Mouse (Mus musculus): ENCODE data around the gene Mrpl3. TPM values are rescaled to one million over a fixed set of nuclear protein-coding genes. Genes with fewer than 3 reads are reported as not detected.
A peak's percentile ranks its signal among the peaks of the same experiment; 100 is the strongest.
"Not testable (repeated sequence)": the region's sequence is repeated elsewhere in the genome, so short reads cannot be mapped to it uniquely, and the experiment has no call there.

The Mrpl3 gene
- 10 to 100 TPM; 79.0 to 92.6 TPM for total RNA-seq (2021)
- long read RNA-seq, experiment 1, transcript Mrpl3-201 (10 exons, 3,972 nt), result major isoform, 67 of 83 reads
- long read RNA-seq, experiment 1, transcript Mrpl3-205 (9 exons, 2,309 nt), result minor isoform, 7 of 83 reads
- long read RNA-seq, experiment 1, partial matches to known transcripts, result 5 of 83 reads
- long read RNA-seq, experiment 1, other reads (novel, unspliced or antisense), result 4 of 83 reads
- long read RNA-seq, experiment 2, transcript Mrpl3-201 (10 exons, 3,972 nt), result major isoform, 56 of 70 reads
- long read RNA-seq, experiment 2, partial matches to known transcripts, result 2 of 70 reads
- long read RNA-seq, experiment 2, other reads (novel, unspliced or antisense), result 8 of 70 reads

DNA sequence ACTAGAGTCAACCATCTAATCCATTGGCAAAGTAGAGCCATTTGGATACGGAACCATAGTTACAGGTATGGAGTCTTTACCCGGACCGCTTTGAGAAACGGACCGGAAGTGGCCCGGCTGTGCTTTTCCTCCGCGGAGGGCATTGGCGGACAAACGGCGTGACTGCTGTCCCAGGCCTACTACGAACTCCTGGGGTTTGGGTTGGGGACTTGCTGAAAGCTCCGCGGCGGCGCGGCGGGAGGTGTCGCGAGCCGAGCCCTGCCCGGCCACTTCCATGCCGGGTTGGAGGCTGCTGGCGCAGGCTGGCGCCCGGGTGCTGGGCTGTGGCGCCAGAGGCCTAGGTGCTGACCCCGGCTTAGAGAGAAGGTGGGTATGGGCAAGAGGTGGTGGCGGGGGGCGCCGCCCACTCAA, at the start of gene Mrpl3:
Mrpl3 (plus strand) TSS at position 93 of the 411 bp plus-strand sequence.
- peak; percentile 80 to 84 for DNase-seq (ENCODE audit: low spot score in 2 of 2)

DNA sequence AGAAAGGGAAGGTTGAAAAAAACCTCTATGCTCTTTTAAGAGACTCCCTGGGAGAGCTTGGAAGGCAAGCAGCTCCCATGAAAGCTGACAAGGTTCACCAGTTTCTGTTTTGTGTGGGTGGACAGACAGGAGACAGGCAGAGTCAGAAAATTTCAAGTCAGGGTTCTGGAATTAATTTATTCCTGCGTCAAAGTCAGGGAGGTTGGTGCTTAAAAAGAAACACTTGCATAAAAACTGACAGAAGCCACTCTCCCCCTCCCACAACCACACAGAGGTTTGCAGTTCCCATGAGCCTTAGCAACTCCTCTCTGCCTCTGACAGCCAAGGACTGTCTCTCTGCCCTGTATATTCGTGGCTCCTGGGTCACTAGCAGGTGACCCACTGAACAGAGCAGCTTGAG, 42.3 kb upstream of the Mrpl3 start:
- DNase-seq (ENCODE audit: low spot score in 2 of 2), result no peak

DNA sequence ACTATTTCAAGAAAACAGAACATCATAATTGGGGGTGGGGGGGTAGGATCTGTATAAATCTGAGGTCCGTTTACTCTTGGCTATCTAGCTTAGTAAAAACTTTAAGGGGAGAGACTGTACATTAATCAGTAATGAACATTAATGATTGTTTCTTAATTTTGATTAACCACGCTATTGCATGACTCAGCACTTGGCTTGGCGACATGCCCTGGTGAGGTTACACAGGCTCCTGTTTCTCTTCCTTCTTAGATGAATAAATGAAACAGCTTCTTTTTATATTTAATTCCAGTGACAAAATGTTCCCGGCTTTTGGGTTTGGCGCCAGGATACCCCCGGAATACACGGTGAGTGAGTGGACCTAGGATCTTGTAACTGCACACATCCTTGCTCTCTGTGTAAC, 34.9 kb upstream of the Mrpl3 start:
- no peak for DNase-seq (ENCODE audit: low spot score in 2 of 2)

DNA sequence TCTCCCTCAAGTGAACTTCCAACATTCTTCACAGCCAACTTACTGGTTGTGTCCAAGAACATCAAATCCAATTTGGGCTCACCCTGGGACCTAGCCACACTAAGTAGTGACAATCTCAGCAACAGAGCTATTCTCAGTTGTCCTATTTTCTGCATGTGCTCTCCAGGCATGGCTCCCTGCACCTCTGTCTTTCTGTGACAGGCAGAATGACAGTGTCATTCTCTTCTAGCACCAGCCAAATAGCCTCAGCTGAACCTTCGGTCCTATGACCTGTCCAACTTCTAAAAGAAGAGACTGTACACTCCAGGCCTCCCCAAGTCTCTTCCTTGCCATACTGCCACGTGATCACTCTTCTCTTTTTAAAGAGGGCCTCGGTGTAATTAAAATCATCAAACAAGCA, 24.7 kb upstream of the Mrpl3 start:
- DNase-seq (ENCODE audit: low spot score in 2 of 2), result no peak

DNA sequence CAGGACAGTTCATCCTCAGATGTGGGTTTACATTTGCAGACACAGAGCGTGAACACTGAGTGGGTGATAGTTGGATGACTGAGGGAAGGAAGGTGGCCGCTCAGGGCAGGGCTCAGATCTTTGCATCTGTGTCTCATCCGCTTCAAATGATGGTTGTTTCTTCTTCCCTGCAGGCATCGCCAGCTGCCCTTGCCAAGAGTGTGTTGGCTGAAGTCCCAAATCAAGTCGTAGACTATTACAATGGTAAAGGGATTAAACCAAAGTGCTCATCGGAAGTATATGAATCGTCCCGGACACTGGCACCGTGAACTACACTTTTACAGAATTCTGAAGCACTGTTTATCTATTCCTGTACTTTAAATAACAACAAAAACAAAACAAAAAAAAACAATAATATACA, 20.5 kb upstream of the Mrpl3 start:
- no peak for DNase-seq (ENCODE audit: low spot score in 2 of 2)

DNA sequence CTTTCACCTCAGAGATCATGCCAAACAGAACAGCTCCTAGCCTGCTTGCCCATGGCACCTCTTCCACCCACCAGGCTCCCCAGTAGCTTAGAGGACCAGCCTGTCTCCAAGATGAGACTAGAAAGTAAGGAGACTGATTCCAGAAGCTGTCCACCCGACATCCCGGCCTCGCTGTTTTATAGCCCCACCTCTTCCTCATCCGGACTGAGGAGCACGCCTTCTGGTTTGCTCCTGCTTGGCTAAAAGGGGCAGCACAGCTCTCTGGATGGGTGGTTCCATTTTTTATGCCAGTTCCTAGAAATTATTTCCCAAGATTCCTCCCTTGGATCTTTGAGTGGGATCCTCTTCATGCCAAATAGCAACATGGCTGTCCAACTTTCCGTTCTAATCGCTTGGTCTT, 19.4 kb upstream of the Mrpl3 start:
- DNase-seq (ENCODE audit: low spot score in 2 of 2), result no peak

DNA sequence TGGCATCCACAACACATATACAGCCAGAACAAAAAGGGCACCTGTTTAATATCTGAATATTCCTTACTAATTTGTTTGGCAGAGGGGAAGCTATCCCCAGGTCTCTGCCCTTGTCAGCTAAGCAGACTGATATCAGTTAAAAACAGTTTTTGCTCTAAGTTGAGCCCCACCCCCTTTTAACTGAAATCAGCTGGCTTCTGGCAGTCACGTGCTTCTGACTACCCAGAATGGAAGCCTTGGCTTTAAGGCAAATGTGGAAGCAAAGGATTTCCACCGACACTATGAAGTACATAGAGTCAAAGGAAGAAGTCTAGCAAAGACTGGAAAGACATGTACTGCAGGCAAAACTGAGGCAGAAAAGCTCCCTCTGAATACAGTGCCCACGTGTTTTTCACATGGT, 15.2 kb upstream of the Mrpl3 start:
- no peak for DNase-seq (ENCODE audit: low spot score in 2 of 2)

DNA sequence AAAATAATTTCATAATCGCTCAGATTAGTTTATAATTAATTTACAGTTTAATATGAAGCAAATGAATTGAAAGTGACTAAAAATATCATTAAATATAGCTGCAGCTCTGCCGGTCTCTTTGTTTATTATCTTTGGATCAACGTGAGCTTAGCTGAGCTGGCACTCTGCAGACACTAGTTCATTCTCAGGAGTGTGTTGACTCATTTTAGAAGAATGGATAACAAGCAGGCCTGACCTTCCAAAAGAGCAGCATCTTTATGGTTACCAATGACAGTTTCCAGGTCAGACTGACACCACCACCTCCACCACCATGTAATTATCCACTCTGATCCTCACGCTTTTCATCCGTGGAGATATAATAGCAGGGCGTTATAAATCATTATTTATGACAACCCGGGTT, 7.0 kb upstream of the Mrpl3 start:
- DNase-seq (ENCODE audit: low spot score in 2 of 2), result no peak

DNA sequence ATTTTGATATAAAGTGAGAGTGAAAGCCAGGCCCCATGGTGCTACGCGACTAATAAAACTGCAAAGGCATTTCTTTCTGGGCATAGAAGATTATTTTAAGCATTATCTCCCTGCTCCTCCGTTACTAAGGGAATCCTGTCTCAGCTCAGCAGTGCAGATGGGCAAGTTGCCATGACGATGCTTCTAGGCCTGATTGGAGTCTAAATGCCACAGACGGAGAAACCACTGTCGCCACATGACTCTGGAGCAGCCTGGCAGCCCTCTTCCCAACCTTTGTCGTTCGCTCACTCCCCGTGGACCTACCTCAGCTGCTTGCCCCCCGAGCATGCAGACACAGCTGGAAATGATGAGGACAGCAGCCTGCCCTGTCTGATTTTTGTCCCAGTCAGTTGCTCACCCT, 4.7 kb upstream of the Mrpl3 start:
- peak; percentile 65 to 70 for DNase-seq (ENCODE audit: low spot score in 2 of 2)

DNA sequence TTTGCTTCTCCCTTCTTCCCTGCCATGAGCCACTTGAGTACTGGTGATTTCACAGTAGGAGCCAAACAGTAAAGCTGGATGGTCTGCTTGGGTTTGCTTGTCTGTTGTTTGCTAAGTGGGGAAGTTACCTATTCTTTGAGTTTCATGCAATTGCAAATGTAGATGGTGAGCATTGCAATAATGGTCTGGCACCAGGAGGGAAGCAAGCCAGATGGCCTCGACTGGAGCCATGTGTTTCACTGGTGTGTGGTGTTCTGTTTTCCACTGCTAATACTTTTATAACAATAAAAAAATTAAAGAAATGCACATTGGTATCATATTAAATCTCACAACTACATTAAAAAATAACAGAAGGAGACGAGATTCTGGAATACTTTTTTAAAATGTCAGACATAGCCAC, 3.4 kb upstream of the Mrpl3 start:
- DNase-seq (ENCODE audit: low spot score in 2 of 2), result no peak

DNA sequence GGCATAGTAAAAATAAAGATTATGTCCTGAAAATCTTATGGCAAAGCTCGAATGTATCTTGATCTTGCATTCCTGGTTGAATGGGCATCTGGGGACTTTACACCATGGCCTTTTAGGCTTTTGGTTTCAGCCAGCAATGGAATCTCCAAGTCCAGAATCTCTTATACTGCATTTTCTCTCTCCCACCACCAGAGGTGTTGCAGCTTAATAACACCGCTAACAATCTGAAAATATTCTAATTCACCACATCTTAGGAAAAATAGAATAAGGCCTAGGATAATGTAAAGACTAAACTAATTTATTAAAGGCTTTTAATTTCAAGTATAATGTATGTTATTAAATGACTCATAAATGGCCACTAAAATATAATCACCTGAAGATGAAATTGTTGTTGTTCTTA, 2.8 kb upstream of the Mrpl3 start:
- DNase-seq (ENCODE audit: low spot score in 2 of 2), result no peak

DNA sequence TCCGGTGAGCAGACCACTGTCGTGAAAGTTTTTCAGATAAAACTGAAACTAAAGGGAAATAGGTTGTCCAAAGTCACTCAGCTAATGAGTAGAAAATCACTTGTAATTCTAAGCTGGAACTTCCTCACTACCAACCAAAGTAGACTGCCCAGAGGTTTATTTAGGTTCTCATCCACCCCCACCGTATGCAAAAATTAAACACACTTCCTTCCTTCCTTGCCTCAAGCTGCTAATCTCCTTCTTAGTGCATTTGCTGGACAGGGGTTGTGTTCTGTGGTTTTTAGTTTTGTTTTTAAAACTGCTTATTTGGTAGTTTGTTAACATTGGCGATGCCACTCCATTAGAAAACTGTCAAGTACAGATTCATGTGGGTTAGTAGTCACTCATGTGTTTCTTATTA, 773 bp downstream of the Mrpl3 start:
- no peak for DNase-seq (ENCODE audit: low spot score in 2 of 2)

DNA sequence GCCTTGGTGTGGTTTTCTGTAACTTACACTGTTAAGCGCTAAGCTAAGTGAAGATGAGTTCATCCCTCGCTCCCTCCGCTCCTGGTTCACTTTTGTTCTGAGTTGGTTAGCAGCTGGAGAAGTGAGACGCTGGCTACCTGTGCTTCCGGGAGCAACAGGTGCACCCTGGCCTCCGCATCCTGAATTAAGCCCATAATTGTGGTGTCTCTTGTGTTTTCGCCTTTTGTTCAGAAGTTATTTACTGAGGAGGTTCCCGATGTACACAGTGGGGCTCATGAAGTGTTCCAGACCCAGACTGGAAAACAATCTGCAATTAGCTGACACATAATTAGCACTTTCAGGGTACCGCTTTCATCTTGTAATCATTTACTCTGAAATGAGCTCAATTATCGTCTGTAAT, 16.1 kb downstream of the Mrpl3 start:
- no peak for DNase-seq (ENCODE audit: low spot score in 2 of 2)

DNA sequence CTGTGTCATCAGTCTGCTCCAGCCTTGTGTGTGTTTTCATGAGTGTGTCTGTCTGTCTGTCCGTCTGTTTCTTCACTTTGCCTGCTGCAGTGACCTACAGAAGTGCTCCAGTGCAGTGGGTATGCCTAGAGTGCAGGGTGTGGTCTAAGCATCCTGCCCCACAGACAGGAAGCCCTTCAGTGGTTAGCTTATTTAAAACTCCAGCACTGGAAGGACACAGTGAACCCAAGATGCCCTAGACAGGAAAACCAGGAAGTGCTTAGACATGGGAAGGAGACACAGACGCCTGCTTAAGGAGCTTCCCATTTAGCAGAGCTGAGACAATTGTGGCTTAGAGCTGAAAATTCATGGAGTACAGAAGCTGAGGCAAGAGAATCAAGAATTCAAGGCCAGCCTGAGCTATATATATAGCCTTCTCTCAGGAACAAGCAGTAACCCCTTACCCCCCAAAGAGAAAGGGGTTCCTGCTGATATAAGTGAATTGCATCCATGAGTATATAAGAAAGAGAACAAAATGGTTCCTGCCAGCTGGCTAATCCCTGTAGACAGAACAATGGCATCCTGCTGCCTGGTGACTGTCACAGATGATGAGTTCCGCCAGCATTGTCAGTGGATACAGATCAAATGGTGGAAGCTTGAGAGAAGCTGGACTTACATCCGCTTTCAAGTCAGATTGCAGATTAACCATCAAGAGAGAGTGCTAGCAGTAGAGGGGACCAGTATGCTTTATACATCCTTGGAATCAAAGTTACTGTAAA, 20.1 kb downstream of the Mrpl3 start:
- DNase-seq (ENCODE audit: low spot score in 2 of 2), result no peak

DNA sequence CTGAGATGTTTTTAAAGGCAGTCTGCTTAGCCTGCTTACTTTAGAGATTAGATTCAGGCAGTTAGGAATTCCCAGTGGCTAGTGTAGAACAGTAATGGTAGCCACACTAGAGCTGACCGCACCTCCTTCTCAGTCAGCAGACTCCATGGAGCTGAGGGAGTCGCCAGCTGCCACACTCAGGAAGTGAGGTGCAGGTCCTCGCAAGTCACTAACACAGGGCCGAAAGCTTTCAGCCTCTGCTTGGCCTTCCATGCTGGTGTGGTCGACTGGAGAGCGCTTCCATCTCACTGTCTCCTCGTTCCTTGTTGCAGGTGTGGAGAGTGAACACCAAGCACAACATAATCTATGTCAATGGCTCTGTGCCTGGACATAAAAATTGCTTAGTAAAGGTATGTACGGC, 21.8 kb downstream of the Mrpl3 start:
- DNase-seq (ENCODE audit: low spot score in 2 of 2), result no peak

DNA sequence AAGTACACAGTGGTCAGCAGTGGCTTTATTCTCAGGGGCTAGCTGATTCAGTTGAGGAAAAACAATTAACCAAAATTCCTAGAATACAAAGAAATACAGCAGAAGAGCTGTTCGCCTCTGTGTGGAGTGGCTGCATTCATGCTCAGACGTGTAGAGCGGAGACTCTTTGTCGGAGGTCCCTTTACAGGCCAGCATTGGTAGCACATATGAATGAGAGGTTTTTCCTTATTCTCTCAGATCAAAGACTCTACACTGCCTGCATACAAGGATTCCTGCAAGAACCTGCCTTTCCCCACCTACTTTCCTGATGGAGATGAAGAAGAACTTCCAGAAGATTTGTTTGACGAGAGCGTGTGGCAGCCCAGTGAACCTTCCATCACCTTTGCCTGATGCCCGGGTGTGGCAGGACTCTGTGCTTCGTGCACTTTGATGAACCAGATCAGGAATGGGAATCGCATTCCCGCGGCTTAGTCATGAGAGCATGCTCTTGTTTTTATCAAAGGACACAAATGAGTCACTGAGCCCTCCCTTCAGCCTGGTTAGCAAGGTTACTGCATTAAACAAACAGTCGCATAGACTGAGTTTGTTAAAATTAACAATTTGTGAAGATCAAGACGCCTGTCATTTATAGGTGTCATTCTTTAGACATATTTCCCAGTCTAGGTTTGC, 23.9 kb downstream of the Mrpl3 start:
- no peak for DNase-seq (ENCODE audit: low spot score in 2 of 2)

DNA sequence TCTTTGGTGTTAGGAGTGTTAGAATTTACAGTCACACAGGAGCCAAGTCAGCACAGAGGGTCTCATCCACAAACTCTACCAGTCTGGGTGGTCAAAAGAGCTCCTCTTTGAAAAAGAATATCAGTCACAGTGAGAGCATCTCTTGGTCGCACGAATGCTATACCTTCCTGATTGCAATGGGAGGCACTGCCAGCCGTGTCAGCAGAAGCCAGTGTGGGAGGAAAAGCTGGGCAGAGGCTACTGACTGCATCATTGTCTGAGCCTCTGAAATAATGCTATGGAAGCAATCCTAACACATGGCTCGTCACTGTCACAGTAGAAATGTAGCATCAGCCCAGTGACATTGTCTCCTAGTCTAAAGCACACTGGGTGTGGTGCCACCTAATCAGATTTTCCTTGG, 25.4 kb downstream of the Mrpl3 start:
- DNase-seq (ENCODE audit: low spot score in 2 of 2), result no peak

DNA sequence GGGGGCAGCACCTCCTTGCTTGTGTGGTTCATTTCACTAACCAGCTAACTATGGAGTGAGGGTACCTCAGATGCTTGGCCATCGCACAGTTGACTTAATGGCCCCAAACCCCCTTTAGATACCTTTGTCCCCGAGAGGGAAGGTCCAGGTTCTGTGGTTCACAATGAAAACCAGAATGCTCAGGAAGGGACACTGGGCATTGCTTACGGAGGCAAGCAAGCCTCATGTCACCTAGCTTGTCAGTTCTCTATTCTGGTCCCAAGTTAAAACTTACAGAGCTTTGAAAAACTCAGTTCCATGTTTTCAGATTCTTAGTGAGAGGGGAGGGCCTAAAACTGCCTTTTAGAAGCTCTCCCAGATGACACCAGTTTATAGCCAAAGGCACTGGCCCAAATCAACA, 27.2 kb downstream of the Mrpl3 start:
- DNase-seq (ENCODE audit: low spot score in 2 of 2), result no peak

DNA sequence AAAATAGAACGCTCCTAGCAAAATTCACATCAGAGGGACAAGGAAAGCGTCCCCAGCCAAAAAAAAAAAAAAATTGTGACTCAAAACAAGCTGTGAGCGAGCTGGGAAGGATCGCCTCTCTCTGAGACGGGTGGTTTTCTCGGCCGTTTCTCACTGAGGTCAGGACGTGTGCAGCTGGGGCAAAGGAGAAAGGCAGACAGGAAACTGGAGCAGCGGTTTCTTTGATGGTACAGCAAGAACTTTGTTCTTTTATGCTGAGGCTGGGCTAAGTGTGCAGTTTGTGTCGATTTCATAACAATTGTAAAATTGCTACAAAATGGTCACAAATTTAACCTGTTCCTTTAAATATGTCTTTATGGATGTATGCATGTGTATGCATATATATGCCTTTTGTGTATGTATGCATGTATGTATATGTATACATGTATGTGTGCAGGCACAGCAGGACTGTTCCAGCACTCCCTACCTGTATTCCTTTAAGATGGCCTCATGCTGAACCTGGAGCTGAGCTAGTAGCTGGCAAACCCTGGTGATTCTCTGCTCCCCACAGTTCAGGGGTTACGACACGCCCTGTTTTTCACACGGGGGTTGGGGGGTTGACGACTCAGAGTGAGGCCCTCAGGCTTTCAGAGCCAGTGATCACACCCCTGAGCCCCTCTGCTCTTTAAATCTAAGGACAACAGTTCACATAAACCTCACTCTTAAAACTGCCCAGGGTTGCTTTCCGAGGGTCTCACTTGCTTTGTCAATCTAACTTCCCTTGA, 48.0 kb downstream of the Mrpl3 start:
- DNase-seq (ENCODE audit: low spot score in 2 of 2), result no peak

DNA sequence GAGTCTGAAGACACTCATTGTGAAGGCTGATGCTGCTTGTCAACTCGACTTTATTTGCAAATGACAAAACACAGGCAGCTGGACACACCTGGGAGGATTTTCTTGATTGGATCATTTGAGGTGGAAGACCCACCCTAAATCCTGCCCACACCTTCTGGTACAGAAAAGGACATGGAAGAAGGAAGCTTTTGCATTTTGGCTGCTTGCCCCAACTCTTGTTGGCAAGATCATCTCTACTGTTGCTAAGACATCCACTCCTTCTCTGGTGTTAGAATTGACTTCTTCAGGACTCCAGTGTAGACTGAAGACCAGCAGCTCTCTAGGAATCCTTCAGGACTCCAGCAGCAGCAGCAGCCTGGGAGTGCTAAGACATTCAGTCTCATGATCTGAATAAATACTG, 48.9 kb downstream of the Mrpl3 start:
- peak in 1 of 2 experiments; percentile 32 for DNase-seq (ENCODE audit: low spot score in 2 of 2)

DNA sequence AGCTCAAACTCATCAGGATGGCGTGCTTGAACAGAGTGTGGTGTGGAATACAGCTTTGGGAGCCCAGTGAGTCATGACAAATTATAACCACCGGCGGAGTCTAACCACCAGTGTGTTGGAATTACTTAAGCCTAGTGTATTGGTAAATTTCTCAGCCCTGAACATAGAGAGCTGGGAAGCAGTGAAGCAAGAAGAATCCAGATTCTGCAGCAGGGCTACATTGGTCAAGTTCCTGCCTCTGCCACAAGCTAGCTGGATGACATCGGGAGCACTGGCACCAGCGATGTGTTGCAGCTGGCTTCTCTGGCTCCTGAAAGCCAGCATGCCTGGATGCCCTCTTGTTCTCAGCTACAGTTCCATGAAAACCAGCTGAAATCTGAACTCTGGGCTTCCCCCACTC, 50.9 kb downstream of the Mrpl3 start:
- no peak for DNase-seq (ENCODE audit: low spot score in 2 of 2)

DNA sequence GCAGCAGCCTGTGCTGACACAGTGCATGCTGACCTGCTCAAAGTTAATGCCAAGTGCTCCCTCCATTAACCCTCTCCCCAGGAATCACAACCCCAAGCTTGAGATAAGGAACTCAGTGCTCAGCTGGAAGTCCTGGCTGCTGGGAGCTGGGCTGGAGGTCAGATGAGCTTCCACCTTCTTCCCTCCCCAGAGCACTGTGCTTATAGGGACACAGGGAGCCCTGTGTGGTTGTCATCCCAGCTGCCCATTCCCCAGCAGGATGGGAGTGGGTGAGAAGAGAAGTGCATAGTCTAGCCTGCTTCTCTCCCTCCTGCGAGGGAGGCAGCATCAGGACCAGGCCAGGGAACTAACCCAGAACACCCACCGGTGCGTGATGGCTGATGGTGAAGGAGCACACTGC, 72.2 kb downstream of the Mrpl3 start:
- not testable (repeated sequence) for DNase-seq (ENCODE audit: low spot score in 2 of 2)
